Mouse (Mus musculus) midbrain, postnatal 0 days (tissue): Measurements from ENCODE around the gene Gm17720. TPM values are rescaled to one million over a fixed set of nuclear protein-coding genes. Genes with fewer than 3 reads are reported as not detected.
A peak's percentile ranks its signal among the peaks of the same experiment; 100 is the strongest.

Source experiments
- ATAC-seq: fragments of 200-750 bp; cut with Nextera tagmentation; 2 replicates; pipeline ENCODE4 v1.8.0; 2017; ENCODE audit warnings: moderate number of reproducible peaks, mild to moderate bottlenecking, moderate TSS enrichment, moderate library complexity; ENCODE audit not compliant: low FRiP score
- DNase-seq: peaks from one replicate; pipeline ENCODE4 v3.0.0-alpha.2; 2015; ENCODE audit warnings: low spot score
- H3K27ac ChIP-seq: fragments of 300-500 bp; sonication (generic); 2 replicates; pipeline ENCODE4 v1.5.1; 2014; ENCODE audit warnings: low read depth, mild to moderate bottlenecking, low read length, mixed read lengths
- H3K27me3 ChIP-seq: fragments of 300-500 bp; sonication (generic); 2 replicates; pipeline ENCODE4 v1.6.1; 2014; ENCODE audit warnings: low read length, control low read depth, mixed read lengths; ENCODE audit not compliant: insufficient read depth
- H3K36me3 ChIP-seq: fragments of 300-500 bp; sonication (generic); 2 replicates; pipeline ENCODE4 v1.6.1; 2014; ENCODE audit warnings: low read length, control low read depth, mixed read lengths; ENCODE audit not compliant: insufficient read depth
- H3K4me1 ChIP-seq: fragments of 300-500 bp; sonication (generic); 2 replicates; pipeline ENCODE4 v1.6.1; 2014; ENCODE audit warnings: mild to moderate bottlenecking, control low read depth, antibody characterized with exemption, low read length, mixed read lengths; ENCODE audit not compliant: insufficient read depth
- H3K4me2 ChIP-seq: fragments of 300-500 bp; sonication (generic); 2 replicates; pipeline ENCODE4 v1.6.1; 2014; ENCODE audit warnings: low read depth, mild to moderate bottlenecking, low read length, mixed read lengths; ENCODE audit not compliant: poor library complexity, severe bottlenecking
- H3K4me3 ChIP-seq: fragments of 300-500 bp; sonication (generic); 2 replicates; pipeline ENCODE4 v1.5.1; 2014; ENCODE audit warnings: low read depth, mild to moderate bottlenecking, low read length, moderate library complexity
- H3K9ac ChIP-seq: fragments of 300-500 bp; sonication (generic); replicated peaks from 2 replicates; pipeline ENCODE4 v1.6.1; 2014; ENCODE audit warnings: mild to moderate bottlenecking, low read length, moderate library complexity, mixed read lengths; ENCODE audit not compliant: poor library complexity, severe bottlenecking
- H3K9me3 ChIP-seq: fragments of 300-500 bp; sonication (generic); 2 replicates; pipeline ENCODE4 v1.6.1; 2016; ENCODE audit warnings: low read length, control low read depth
- CTCF ChIP-seq: IDR thresholded peaks from 2 replicates; pipeline ENCODE4 v1.5.1; 2016; ENCODE audit warnings: antibody characterized with exemption, mild to moderate bottlenecking
- WGBS: fragments of 180-500 bp; shearing (Covaris S2); extraction: QIAGEN DNeasy Blood & Tissue Kit; methylation state at CpG from one replicate; pipeline ENCODE4 v1.1.7; 2014; 5-methylcytosine and 5-hydroxymethylcytosine counted together
- polyA plus RNA-seq: library from polyadenylated mRNA; unstranded; fragments of >200 nt; fragmentation: Nextera tagmentation; extraction: Ambion mirVana; gene quantifications from 2 replicates; pipeline ENCODE4 v1.2.1, GENCODE M21; 2015
- total RNA-seq: library from RNA; depleted of rRNA; stranded (reverse); fragments of >200 nt; gene quantifications from 2 replicates; pipeline ENCODE4 v1.2.3, GENCODE M21; 2014

Gm17720 gene
- total and polyA plus RNA-seq, 2 experiments from 2014 or later, result not detected

DNA sequence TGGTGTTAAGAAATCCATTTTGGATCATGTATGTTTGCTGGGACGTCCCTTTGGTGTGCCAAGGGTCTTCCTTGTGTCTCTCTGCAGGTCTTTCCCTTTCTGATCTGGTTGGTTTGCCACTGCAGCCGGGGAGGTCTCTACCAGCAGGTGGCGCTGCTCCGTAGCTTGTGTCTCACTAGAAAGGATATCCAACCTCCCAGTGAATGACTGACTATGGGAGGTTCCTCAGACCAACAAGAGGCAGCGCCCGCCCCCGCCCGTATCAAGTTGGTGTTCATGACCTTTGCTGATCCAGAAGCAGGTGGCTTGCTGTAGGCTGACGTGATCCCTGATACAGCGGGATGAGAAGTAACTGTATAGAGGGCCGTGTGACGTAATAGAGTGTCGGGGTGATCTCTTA is 28.0 kb upstream of the Gm17720 start:
- Histone ChIP-seq H3K27me3 (no peaks in the 10 kb centered on the region), H3K27ac (no peak overlapping the region), H3K9ac (no peak overlapping the region), H3K9me3 (no peaks in the 10 kb centered on the region), H3K4me1 (no peaks in the 10 kb centered on the region), H3K4me3 (no peak overlapping the region), H3K36me3 (no peaks in the 10 kb centered on the region), H3K4me2 (0 out of 2 replicates have a peak overlapping the region, but pooled peaks have one; percentile 13)
- ATAC-seq (peak; percentile 41; the same call in 1 of the 2 replicates), DNase-seq (peak; percentile 89)
- TF ChIP-seq CTCF, result peak; percentile 93
- WGBS, result 22% methylated on average over 13 of the region's 13 CpGs

DNA sequence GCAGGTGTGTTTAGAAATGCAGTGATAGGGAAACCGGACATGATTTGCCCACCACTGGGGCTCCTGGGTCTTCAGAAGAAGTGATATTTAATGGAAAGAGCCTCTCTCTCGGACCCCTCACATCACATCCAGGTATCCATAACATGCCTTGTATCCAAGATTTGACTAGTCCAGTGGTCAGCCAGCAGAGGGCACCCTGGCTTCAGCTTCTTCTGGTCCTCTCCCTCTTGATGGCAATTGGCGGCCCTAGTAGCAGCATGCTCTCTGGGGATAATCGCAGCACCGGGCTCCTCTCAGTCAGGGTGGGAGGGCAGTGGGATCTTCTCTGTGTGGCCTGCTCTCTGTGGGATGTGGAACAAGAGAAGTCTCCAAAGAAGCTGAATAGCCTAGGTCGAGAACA is 17.2 kb upstream of the Gm17720 start:
- Histone ChIP-seq H3K4me3 (no peak overlapping the region), H3K27me3 (no peaks in the 10 kb centered on the region), H3K4me2 (no peak overlapping the region), H3K27ac (no peak overlapping the region), H3K36me3 (no peaks in the 10 kb centered on the region), H3K9me3 (no peaks in the 10 kb centered on the region), H3K4me1 (no peaks in the 10 kb centered on the region), H3K9ac (no peak overlapping the region)
- peak; percentile 77 for TF ChIP-seq CTCF
- 38% methylated on average over 6 of the region's 6 CpGs for WGBS
- peak; percentile 67 for DNase-seq
- no peak for ATAC-seq

DNA sequence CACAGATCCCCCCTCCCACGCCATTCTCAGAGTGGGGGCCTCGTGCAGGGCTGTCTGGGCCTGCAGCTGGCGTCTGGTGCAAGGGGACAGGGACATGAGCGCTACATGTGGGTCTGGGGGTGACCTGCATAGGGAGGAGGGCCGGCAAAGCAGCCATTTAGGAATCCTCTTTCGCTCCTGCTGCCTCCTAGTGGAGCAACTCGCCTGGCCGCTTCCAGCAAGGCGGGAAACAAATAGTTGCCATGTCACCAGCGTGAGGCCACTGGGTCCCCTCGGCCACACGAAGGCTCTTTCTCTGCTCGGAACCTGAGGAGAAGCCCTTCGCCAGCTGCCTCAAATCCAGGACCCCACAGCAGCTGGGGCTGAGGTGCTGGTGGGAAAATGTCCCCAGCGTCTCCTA is 877 bp downstream of the Gm17720 start:
- no peak overlapping the region for H3K27ac ChIP-seq
- 94% methylated on average over 15 of the region's 15 CpGs for WGBS
- no peak overlapping the region for H3K4me2 ChIP-seq
- ATAC-seq (no peak), DNase-seq (no peak)
- no peaks in the 10 kb centered on the region for H3K36me3 ChIP-seq
- no peak overlapping the region for H3K9ac ChIP-seq
- H3K9me3 ChIP-seq, result no peaks in the 10 kb centered on the region
- H3K27me3 ChIP-seq, result no peaks in the 10 kb centered on the region
- H3K4me3 ChIP-seq, result no peak overlapping the region
- TF ChIP-seq CTCF, result no peak
- H3K4me1 ChIP-seq, result no peaks in the 10 kb centered on the region

DNA sequence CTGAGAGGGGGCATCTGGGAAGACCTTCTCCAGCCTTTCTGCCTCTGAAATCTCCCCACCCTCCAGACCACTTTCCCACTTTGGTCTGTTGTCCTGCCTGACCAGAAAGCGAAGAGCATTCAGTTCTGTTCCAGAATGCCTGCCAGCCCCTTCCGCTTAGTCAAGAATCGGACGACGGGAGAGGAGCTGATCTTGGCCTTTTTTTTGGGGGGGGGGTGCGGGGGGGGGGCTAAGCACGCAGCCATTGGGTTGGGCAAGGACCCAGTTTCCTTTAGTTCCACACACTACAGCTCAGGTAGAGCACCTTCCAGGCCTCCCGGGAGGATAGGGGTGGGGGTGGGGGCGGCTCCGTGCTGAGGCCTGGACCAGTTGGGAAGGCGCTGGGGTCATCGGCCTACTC is 1.6 kb downstream of the Gm17720 start, which contains the start of gene Gm21964:
Gene Gm21964, plus strand, starts transcription at position 301 of the 400 bp plus-strand sequence.
- no peak within 1 kb of the TSS for H3K27ac ChIP-seq
- DNase-seq, result no peak
- H3K4me1 ChIP-seq, result no peaks in the 10 kb centered on the region
- no peak for ATAC-seq
- no peaks in the 10 kb centered on the region for H3K36me3 ChIP-seq
- no peak for TF ChIP-seq CTCF
- H3K9me3 ChIP-seq, result no peaks in the 10 kb centered on the region
- no peak within 1 kb of the TSS for H3K9ac ChIP-seq
- 86% methylated on average over 12 of the region's 12 CpGs for WGBS
- H3K27me3 ChIP-seq, result no peaks in the 10 kb centered on the region
- H3K4me3 ChIP-seq, result no peak within 1 kb of the TSS
- H3K4me2 ChIP-seq, result no peak within 1 kb of the TSS

DNA sequence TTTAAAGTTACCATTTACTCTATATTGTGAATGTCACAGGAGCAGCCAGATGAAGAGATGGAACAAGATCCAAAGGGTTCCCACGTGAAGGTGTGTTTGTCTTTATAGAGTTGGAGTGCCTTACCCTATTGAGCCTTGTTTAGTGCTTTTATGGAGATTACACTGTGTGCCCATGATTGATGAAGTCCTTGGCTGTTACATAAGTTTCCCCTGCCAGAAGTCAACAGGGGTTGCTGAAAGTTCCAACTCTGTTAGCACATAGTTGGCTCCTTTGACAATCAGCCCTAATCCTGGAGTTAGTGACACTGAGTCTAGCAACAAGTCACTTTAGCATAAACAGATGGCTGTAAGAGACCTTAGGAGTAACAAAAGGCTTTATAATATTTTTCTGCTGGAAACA is 10.7 kb downstream of the Gm17720 start:
- Histone ChIP-seq H3K36me3 (peaks cover 25% of the 10 kb centered on the region), H3K27ac (no peak overlapping the region), H3K4me3 (no peak overlapping the region), H3K9me3 (peaks cover 16% of the 10 kb centered on the region; the same call in 1 of the 2 replicates), H3K4me1 (no peaks in the 10 kb centered on the region), H3K4me2 (no peak overlapping the region), H3K9ac (no peak overlapping the region), H3K27me3 (no peaks in the 10 kb centered on the region)
- WGBS, result 47% methylated on average over 1 of the region's 1 CpGs
- no peak for TF ChIP-seq CTCF
- DNase-seq, result peak; percentile 70
- no peak for ATAC-seq

DNA sequence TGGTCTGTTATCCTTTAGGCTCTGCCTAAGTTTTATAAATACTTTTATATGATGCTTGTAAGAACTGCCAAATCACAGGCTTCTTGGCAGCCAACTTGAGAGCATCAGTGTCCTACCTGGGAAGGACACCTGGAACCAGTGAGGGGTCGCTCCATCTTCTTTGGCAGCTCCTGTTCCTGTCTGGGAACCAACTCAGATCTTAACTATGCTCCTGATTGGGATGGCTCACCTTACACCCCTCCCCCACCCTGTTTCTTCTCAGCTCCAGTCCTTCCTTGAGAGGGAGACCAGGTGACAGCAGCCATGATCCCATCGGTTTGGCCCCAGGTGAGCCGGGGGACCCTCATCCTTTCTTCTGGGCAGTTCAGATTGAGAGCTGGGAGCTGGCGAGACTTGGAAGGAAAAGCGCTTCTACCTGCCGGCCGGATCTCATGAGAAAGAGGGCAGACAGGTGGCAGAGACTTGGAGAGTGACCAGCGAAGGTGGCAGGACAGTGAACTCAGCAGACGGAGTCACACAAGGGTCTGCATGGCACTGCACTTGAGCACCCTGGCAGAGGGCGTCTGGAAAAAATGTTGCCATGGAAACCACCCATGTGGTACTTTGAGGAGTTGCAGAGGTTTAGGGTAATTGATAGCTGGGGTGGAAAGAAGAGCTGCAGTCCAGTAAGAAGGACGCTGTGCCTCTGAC is 20.0 kb downstream of the Gm17720 start:
- H3K4me3 ChIP-seq, result no peak overlapping the region
- TF ChIP-seq CTCF, result no peak
- H3K4me1 ChIP-seq, result peaks cover 3% of the 10 kb centered on the region; the same call in 1 of the 2 replicates
- H3K36me3 ChIP-seq, result peaks cover 41% of the 10 kb centered on the region
- 82% methylated on average over 11 of the region's 11 CpGs for WGBS
- H3K9me3 ChIP-seq, result 0 out of 2 replicates have a peak, but pooled peaks cover 3% of the 10 kb centered on the region
- H3K27ac ChIP-seq, result no peak overlapping the region
- DNase-seq, result no peak
- H3K4me2 ChIP-seq, result no peak overlapping the region
- no peaks in the 10 kb centered on the region for H3K27me3 ChIP-seq
- ATAC-seq, result no peak
- H3K9ac ChIP-seq, result no peak overlapping the region
